25 mouse cellular contexts compared by ENCODE assay signal in genomic region chr5:77517252-77517651, GRCm38 (mm10).
A peak's percentile ranks its signal among the peaks of the same experiment; 100 is the strongest.
DNase-seq lines count a peak whose midpoint lies in the region; ATAC-seq and TF ChIP-seq lines count a peak whose summit lies in the region.
"Had no signal": no experiment of that assay in that cellular context is flagged by ENCODE, and none has a peak within 500 bp of the region (broad histone marks: within the 10 kb centered on the region; RNA-seq: fewer than 3 reads in every experiment).

No protein-coding gene starts in this region.

- H3K4me2 ChIP-seq in intestine, embryonic 15.5 days (replicated peaks), result no peak overlapping the region
- no peak overlapping the region for H3K4me2 ChIP-seq in intestine, postnatal 0 days (replicated peaks; ENCODE audit: low read depth)
- H3K4me2 ChIP-seq in kidney, embryonic 16.5 days (replicated peaks; ENCODE audit: low read depth, low read length), result no peak overlapping the region
- no peak overlapping the region for H3K4me2 ChIP-seq in intestine, embryonic 16.5 days (ENCODE audit: low read depth, low read length)
- H3K4me2 ChIP-seq: embryonic facial prominence, embryonic 12.5 days; forebrain, embryonic 13.5 days; heart, embryonic 11.5 days; hindbrain, embryonic 13.5 days had no signal

- no peaks in the 10 kb centered on the region for H3K4me1 ChIP-seq in intestine, embryonic 15.5 days (replicated peaks)
- no peaks in the 10 kb centered on the region for H3K4me1 ChIP-seq in intestine, postnatal 0 days (replicated peaks; ENCODE audit: control insufficient read depth, insufficient read depth, low read length)
- no peaks in the 10 kb centered on the region for H3K4me1 ChIP-seq in kidney, embryonic 16.5 days (ENCODE audit: insufficient read depth, low read length)
- no peaks in the 10 kb centered on the region for H3K4me1 ChIP-seq in intestine, embryonic 16.5 days (ENCODE audit: control insufficient read depth, insufficient read depth, low read length)
- H3K4me1 ChIP-seq: embryonic facial prominence, embryonic 12.5 days; forebrain, embryonic 13.5 days had no signal

- no peaks in the 10 kb centered on the region for H3K9me3 ChIP-seq in intestine, embryonic 15.5 days
- no peaks in the 10 kb centered on the region for H3K9me3 ChIP-seq in intestine, postnatal 0 days (ENCODE audit: control insufficient read depth)
- no peaks in the 10 kb centered on the region for H3K9me3 ChIP-seq in kidney, embryonic 16.5 days (ENCODE audit: low read length)
- H3K9me3 ChIP-seq in intestine, embryonic 16.5 days (ENCODE audit: control insufficient read depth, low read length), result no peaks in the 10 kb centered on the region
- H3K9me3 ChIP-seq: embryonic facial prominence, embryonic 12.5 days; forebrain, embryonic 10.5 days; forebrain, embryonic 13.5 days; hindbrain, embryonic 10.5 days; hindbrain, embryonic 13.5 days had no signal

- TF ChIP-seq CTCF in intestine, postnatal 0 days (IDR thresholded peaks at IDR 0.05; ENCODE audit: low read depth), result no peak

- ATAC-seq in intestine, embryonic 15.5 days, result peak; percentile 59; the same call in 1 of the 2 replicates
- ATAC-seq in intestine, postnatal 0 days, result no peak
- ATAC-seq in kidney, embryonic 16.5 days (ENCODE audit: low FRiP score, low TSS enrichment), result peak; percentile 65
- 0 out of 2 replicates have a peak, but pooled peaks have one; percentile 26 for ATAC-seq in intestine, embryonic 16.5 days
- ATAC-seq: forebrain, embryonic 13.5 days; forebrain, embryonic 16.5 days; hindbrain, embryonic 16.5 days; Patski had no signal

- no peak overlapping the region for H3K4me3 ChIP-seq in intestine, embryonic 15.5 days (replicated peaks)
- no peak overlapping the region for H3K4me3 ChIP-seq in intestine, postnatal 0 days (ENCODE audit: low read depth, low read length)
- no peak overlapping the region for H3K4me3 ChIP-seq in kidney, embryonic 16.5 days (ENCODE audit: low read length)
- no peak overlapping the region for H3K4me3 ChIP-seq in intestine, embryonic 16.5 days (ENCODE audit: low read length)
- H3K4me3 ChIP-seq: embryonic facial prominence, embryonic 12.5 days; forebrain, embryonic 10.5 days; forebrain, embryonic 13.5 days; hindbrain, embryonic 10.5 days; hindbrain, embryonic 13.5 days had no signal

- H3K9ac ChIP-seq in intestine, embryonic 15.5 days, result no peak overlapping the region
- no peak overlapping the region for H3K9ac ChIP-seq in intestine, postnatal 0 days (ENCODE audit: low read depth, low read length)
- no peak overlapping the region for H3K9ac ChIP-seq in kidney, embryonic 16.5 days (replicated peaks; ENCODE audit: low read length)
- H3K9ac ChIP-seq in intestine, embryonic 16.5 days (ENCODE audit: low read depth, low read length), result no peak overlapping the region
- H3K9ac ChIP-seq: embryonic facial prominence, embryonic 12.5 days; forebrain, embryonic 13.5 days; hindbrain, embryonic 13.5 days had no signal

- no peaks in the 10 kb centered on the region for H3K27me3 ChIP-seq in intestine, embryonic 15.5 days (replicated peaks)
- no peaks in the 10 kb centered on the region for H3K27me3 ChIP-seq in intestine, postnatal 0 days (replicated peaks; ENCODE audit: control insufficient read depth, insufficient read depth, low read length)
- no peaks in the 10 kb centered on the region for H3K27me3 ChIP-seq in kidney, embryonic 16.5 days (ENCODE audit: insufficient read depth, low read length)
- H3K27me3 ChIP-seq in intestine, embryonic 16.5 days (replicated peaks; ENCODE audit: control insufficient read depth, insufficient read depth, low read length), result no peaks in the 10 kb centered on the region
- H3K27me3 ChIP-seq: embryonic facial prominence, embryonic 12.5 days; forebrain, embryonic 13.5 days; hindbrain, embryonic 13.5 days; Patski had no signal

- H3K27ac ChIP-seq in intestine, embryonic 15.5 days, result no peak overlapping the region
- H3K27ac ChIP-seq in intestine, postnatal 0 days (ENCODE audit: low read depth, low read length), result no peak overlapping the region
- no peak overlapping the region for H3K27ac ChIP-seq in kidney, embryonic 16.5 days (ENCODE audit: low read length)
- no peak overlapping the region for H3K27ac ChIP-seq in intestine, embryonic 16.5 days (ENCODE audit: low read length)
- H3K27ac ChIP-seq: embryonic facial prominence, embryonic 12.5 days; forebrain, embryonic 10.5 days; forebrain, embryonic 13.5 days; hindbrain, embryonic 10.5 days; hindbrain, embryonic 13.5 days had no signal

- 73% methylated on average over 4 of the region's 4 CpGs for WGBS in intestine, embryonic 15.5 days
- 62% methylated on average over 4 of the region's 4 CpGs for WGBS in intestine, postnatal 0 days
- 55% methylated on average over 4 of the region's 4 CpGs for WGBS in kidney, embryonic 16.5 days
- 72% methylated on average over 4 of the region's 4 CpGs for WGBS in intestine, embryonic 16.5 days

- peak; percentile 8 for DNase-seq in adrenal gland, postnatal 10 days
- no peak for DNase-seq in adrenal gland, postnatal 36 days
- DNase-seq in kidney, adult 11 months, result no peak
- no peak for DNase-seq in thymus, postnatal 14 days
- DNase-seq: adrenal gland, adult 2 months; adrenal gland, postnatal 25 days; cerebellum, adult 18-20 months; cerebellum, adult 9-10 months; cerebellum, postnatal 14 days; gastrocnemius, postnatal 10 days; gastrocnemius, postnatal 36 days; heart, postnatal 36 days had no signal

- H3K36me3 ChIP-seq in intestine, embryonic 15.5 days, result no peaks in the 10 kb centered on the region
- no peaks in the 10 kb centered on the region for H3K36me3 ChIP-seq in intestine, postnatal 0 days (ENCODE audit: control insufficient read depth, insufficient read depth)
- no peaks in the 10 kb centered on the region for H3K36me3 ChIP-seq in kidney, embryonic 16.5 days (ENCODE audit: insufficient read depth, low read length)
- no peaks in the 10 kb centered on the region for H3K36me3 ChIP-seq in intestine, embryonic 16.5 days (ENCODE audit: control insufficient read depth, insufficient read depth, low read length)
- H3K36me3 ChIP-seq: embryonic facial prominence, embryonic 12.5 days; forebrain, embryonic 10.5 days; hindbrain, embryonic 10.5 days; hindbrain, embryonic 13.5 days had no signal
